Mouse (Mus musculus): ENCODE measurements around the gene Rcsd1. TPM values are rescaled to one million over a fixed set of nuclear protein-coding genes. Genes with fewer than 3 reads are reported as not detected.

The Rcsd1 gene
- polyA plus RNA-seq, 1 experiment from 2014 or later = 34.4 TPM

GRCm38 (mm10) chr1:165706492-165706891, 3.1 kb downstream of the Rcsd1 start:
- WGBS (ENCODE audit: missing documents) = 17% methylated on average over 4 of the region's 4 CpGs
- Histone ChIP-seq H3K79me2 (ENCODE audit: inconsistent target) (peaks cover 67% of the 10 kb centered on the region), H3K4me3 (ENCODE audit: inconsistent target) (peak overlapping the region; percentile 71), H3K36me3 (ENCODE audit: inconsistent target) (no peaks in the 10 kb centered on the region), H3K27ac (peak overlapping the region; percentile 79)

- peak overlapping the region; percentile 79 for H3K27ac ChIP-seq
- peaks cover 73% of the 10 kb centered on the region for H3K79me2 ChIP-seq (ENCODE audit: inconsistent target)
- WGBS (ENCODE audit: missing documents) = 26% methylated on average over 6 of the region's 7 CpGs
- H3K4me3 ChIP-seq (ENCODE audit: inconsistent target) = peak overlapping the region; percentile 71
- no peaks in the 10 kb centered on the region for H3K36me3 ChIP-seq (ENCODE audit: inconsistent target)
Observed at GRCm38 (mm10) chr1:165705868-165706348, 3.6 kb downstream of the Rcsd1 start.

GRCm38 (mm10) chr1:165705368-165705767, 4.2 kb downstream of the Rcsd1 start:
- 34% methylated on average over 6 of the region's 6 CpGs for WGBS (ENCODE audit: missing documents)
- H3K36me3 ChIP-seq (ENCODE audit: inconsistent target) = no peaks in the 10 kb centered on the region
- H3K4me3 ChIP-seq (ENCODE audit: inconsistent target) = no peak overlapping the region
- H3K27ac ChIP-seq = peak overlapping the region; percentile 79
- H3K79me2 ChIP-seq (ENCODE audit: inconsistent target) = peaks cover 78% of the 10 kb centered on the region

DNA sequence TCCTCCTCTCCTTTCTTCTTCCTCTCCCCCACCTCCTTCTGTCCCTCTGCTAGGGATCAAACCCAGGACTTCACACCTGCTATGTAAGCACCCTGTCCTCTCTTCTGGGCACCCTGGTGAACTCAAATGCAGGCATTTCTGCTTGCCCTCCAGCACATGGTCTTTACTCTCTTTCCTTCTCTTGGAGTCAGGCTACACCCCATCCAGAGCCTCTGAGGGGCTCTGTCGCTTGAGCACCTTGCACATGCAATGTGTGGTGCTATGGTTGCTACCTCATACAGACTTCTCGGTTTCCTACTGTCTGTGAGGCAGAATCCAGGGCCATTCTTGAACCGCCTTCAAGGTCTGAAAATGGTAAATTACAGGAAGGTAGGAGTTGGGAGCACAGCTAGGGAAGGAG, 4.7 kb downstream of the Rcsd1 start:
- Histone ChIP-seq H3K36me3 (ENCODE audit: inconsistent target) (no peaks in the 10 kb centered on the region), H3K27ac (peak overlapping the region; percentile 79; the same call in 1 of the 2 replicates), H3K79me2 (ENCODE audit: inconsistent target) (peaks cover 83% of the 10 kb centered on the region), H3K4me3 (ENCODE audit: inconsistent target) (no peak overlapping the region)
- WGBS (ENCODE audit: missing documents) = 69% methylated on average over 3 of the region's 3 CpGs

- WGBS (ENCODE audit: missing documents) = 66% methylated on average over 19 of the region's 19 CpGs
- Histone ChIP-seq H3K36me3 (ENCODE audit: inconsistent target) (no peaks in the 10 kb centered on the region), H3K79me2 (ENCODE audit: inconsistent target) (peaks cover 97% of the 10 kb centered on the region), H3K27ac (no peak overlapping the region), H3K4me3 (ENCODE audit: inconsistent target) (no peak overlapping the region)
Observed at GRCm38 (mm10) chr1:165702221-165703031, 7.1 kb downstream of the Rcsd1 start.

DNA sequence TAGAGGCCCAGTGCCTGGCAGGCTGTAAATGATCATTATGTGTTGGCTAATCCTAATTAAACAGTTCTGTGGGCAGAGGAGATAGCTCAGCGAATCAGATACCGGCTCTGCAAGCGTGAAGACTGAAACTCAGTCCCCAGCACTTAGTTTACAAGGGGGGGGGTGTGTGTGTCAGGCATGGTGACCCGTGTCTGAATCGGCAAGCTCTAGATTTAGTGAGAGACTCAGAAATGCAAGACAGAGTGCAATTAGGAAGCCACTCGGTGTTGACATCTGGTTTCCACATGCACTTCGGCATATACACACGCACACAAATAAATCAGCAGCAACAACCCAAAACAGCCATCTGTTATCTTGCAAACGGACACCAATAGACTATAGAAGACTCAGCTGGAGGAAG, 8.0 kb downstream of the Rcsd1 start:
- Histone ChIP-seq H3K79me2 (ENCODE audit: inconsistent target) (peaks cover 95% of the 10 kb centered on the region), H3K36me3 (ENCODE audit: inconsistent target) (no peaks in the 10 kb centered on the region), H3K4me3 (ENCODE audit: inconsistent target) (no peak overlapping the region), H3K27ac (peak overlapping the region; percentile 73; the same call in 1 of the 2 replicates)
- WGBS (ENCODE audit: missing documents) = 55% methylated on average over 9 of the region's 9 CpGs

DNA sequence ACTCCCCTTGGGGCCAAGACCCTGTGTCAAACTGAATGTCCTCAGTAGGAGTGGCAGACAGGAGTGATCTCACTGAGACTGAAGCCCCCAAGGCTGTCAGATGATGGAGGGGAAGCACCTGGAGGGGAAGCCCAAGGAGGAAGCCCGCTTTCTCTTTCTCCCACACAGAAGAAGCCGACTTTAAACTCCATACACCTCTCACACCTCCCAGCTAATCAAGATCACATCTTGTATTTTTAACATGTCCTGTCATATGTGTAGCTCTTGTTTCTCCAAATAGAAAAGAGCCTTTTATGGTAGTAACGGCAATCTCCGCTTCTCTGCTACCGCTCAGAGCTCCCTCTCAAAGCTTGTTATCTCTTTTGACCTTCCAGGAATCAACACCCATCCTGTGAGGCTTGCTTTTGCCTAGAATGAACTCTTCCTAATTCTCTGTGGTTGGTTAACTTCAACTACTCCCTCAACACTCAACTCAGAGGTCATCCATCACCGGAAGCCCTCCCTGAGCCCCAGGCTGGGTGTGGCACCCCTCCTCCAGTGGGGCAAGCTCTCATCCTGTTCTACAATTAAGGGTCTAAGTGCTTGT, 8.5 kb downstream of the Rcsd1 start:
- peaks cover 95% of the 10 kb centered on the region for H3K79me2 ChIP-seq (ENCODE audit: inconsistent target)
- no peak overlapping the region for H3K4me3 ChIP-seq (ENCODE audit: inconsistent target)
- peak overlapping the region; percentile 73 for H3K27ac ChIP-seq
- H3K36me3 ChIP-seq (ENCODE audit: inconsistent target) = no peaks in the 10 kb centered on the region
- 31% methylated on average over 6 of the region's 6 CpGs for WGBS (ENCODE audit: missing documents)

GRCm38 (mm10) chr1:165700376-165700815, 9.2 kb downstream of the Rcsd1 start:
- 10% methylated on average over 7 of the region's 7 CpGs for WGBS (ENCODE audit: missing documents)
- Histone ChIP-seq H3K4me3 (ENCODE audit: inconsistent target) (no peak overlapping the region), H3K79me2 (ENCODE audit: inconsistent target) (peaks cover 95% of the 10 kb centered on the region), H3K27ac (peak overlapping the region; percentile 73), H3K36me3 (ENCODE audit: inconsistent target) (no peaks in the 10 kb centered on the region)

- 23% methylated on average over 8 of the region's 8 CpGs for WGBS (ENCODE audit: missing documents)
- H3K79me2 ChIP-seq (ENCODE audit: inconsistent target) = peaks cover 84% of the 10 kb centered on the region
- peak overlapping the region; percentile 66 for H3K27ac ChIP-seq
- no peak overlapping the region for H3K4me3 ChIP-seq (ENCODE audit: inconsistent target)
- H3K36me3 ChIP-seq (ENCODE audit: inconsistent target) = no peaks in the 10 kb centered on the region
Observed at GRCm38 (mm10) chr1:165697701-165698100, 11.9 kb downstream of the Rcsd1 start.

DNA sequence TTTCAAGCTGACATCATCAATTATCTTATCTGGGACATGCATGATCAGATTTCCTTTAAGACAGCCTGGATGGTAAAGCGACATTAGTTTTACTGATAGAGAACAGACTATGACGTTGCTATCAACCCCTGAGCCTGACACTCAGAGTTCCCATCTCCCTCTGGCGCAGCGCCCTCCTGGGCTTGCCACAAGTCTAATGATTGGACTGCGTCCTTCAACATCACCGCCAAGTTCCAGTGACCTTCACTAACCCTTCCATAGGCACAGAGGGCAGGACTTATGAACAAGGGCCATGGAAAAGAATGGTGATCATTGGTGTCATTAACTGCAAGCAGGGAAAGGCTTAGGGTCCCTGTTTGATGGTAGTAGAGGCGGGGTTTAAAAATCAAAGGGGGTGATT, 12.7 kb downstream of the Rcsd1 start:
- no peaks in the 10 kb centered on the region for H3K36me3 ChIP-seq (ENCODE audit: inconsistent target)
- H3K27ac ChIP-seq = no peak overlapping the region
- H3K4me3 ChIP-seq (ENCODE audit: inconsistent target) = no peak overlapping the region
- 89% methylated on average over 6 of the region's 7 CpGs for WGBS (ENCODE audit: missing documents)
- H3K79me2 ChIP-seq (ENCODE audit: inconsistent target) = peaks cover 84% of the 10 kb centered on the region

- WGBS (ENCODE audit: missing documents) = 80% methylated on average over 5 of the region's 5 CpGs
- Histone ChIP-seq H3K36me3 (ENCODE audit: inconsistent target) (no peaks in the 10 kb centered on the region), H3K27ac (no peak overlapping the region), H3K4me3 (ENCODE audit: inconsistent target) (no peak overlapping the region), H3K79me2 (ENCODE audit: inconsistent target) (peaks cover 84% of the 10 kb centered on the region)
Observed at GRCm38 (mm10) chr1:165696040-165696439, 13.5 kb downstream of the Rcsd1 start.

DNA sequence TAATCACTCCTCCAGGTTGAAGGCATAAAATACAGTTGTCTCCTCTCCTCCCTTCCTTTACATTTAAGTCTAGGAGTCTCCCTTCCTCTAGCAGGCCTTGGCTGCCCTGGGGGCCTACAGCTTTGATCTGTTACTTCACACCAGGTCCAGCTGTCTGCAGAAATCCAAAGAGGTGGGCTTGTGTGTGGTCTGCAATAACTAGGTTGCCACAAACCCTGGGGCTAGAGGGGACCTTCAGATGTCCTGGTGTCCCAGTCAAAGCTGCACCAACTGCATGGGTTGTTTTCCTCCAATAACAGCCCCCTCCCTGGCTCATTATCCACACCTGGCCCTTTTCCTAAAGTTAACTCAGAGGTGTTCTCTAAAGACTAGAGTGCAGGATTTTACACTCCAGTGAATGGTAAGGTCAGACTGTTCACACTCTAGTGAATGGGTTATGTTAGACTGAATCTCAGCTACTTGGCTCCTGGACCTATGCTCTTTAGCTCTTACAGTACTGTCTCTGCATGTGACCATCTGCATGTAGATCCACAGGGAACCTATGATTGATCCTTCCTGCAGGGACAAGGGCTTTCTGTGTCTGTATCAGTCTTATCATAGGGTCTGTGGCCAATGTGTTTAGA, 14.1 kb downstream of the Rcsd1 start:
- H3K4me3 ChIP-seq (ENCODE audit: inconsistent target) = no peak overlapping the region
- H3K36me3 ChIP-seq (ENCODE audit: inconsistent target) = no peaks in the 10 kb centered on the region
- H3K79me2 ChIP-seq (ENCODE audit: inconsistent target) = peaks cover 84% of the 10 kb centered on the region
- no peak overlapping the region for H3K27ac ChIP-seq

DNA sequence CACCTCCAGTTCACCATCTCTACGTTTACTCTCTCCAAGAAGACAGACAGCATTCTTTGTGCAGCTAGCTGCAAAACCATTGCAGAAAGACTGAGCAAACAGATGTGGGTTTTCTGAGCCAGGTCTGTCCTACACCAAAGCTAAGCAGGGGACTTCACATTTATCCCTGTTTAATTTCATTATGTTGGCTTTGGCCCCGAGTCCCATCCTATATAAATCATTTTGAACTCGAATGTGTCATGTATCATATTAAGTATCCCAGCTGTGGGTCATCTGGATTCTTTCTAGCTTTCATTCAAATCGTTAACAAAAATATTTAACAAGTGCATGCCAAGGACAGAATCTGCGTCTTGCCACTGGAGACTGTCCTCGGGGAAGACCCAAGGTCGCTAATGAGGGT, 15.7 kb downstream of the Rcsd1 start:
- H3K79me2 ChIP-seq (ENCODE audit: inconsistent target) = peaks cover 84% of the 10 kb centered on the region
- no peak overlapping the region for H3K4me3 ChIP-seq (ENCODE audit: inconsistent target)
- H3K27ac ChIP-seq = no peak overlapping the region
- WGBS (ENCODE audit: missing documents) = 78% methylated on average over 7 of the region's 7 CpGs
- H3K36me3 ChIP-seq (ENCODE audit: inconsistent target) = no peaks in the 10 kb centered on the region

DNA sequence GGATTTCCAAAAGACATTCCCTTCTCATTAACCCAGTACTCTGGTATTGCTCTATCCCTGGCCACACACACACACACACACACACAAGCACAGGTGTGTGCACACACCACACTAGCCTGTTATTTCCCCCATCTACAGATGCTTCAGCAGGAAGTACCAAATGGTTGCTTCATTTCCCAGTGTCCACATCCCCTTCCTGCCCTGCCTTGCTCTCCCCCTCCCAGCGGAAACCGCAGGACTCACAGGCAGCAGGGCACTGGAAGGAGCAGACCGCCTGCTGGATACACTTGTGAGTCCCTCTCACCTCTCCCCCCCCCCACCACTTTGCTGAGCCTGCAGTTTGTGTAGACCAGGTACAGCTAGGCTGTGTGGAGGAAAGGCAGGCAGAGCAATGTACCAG, 18.0 kb downstream of the Rcsd1 start:
- WGBS (ENCODE audit: missing documents) = 3% methylated on average over 3 of the region's 3 CpGs
- Histone ChIP-seq H3K79me2 (ENCODE audit: inconsistent target) (peaks cover 89% of the 10 kb centered on the region), H3K27ac (peak overlapping the region; percentile 46), H3K36me3 (ENCODE audit: inconsistent target) (no peaks in the 10 kb centered on the region), H3K4me3 (ENCODE audit: inconsistent target) (no peak overlapping the region)

DNA sequence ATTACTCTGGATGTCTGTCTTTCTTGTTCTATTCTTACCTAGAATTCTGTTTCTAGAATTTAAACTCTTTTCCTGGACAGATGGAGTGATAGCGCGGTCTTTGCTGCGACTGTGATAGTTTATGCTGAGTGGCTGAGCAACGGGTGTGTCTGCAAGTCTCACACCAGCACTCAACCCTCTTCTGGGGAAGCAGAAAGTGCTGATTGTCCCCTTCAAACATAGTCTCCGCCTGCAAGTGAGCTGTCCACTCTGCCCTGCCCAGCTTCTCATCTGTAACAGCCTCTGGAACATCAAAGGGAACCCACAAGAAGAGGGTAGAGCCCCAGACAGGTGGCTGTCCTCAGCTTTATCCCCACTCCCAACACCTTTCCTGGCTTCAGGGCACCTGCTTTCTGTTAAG, 19.7 kb downstream of the Rcsd1 start:
- 66% methylated on average over 5 of the region's 5 CpGs for WGBS (ENCODE audit: missing documents)
- Histone ChIP-seq H3K4me3 (ENCODE audit: inconsistent target) (no peak overlapping the region), H3K79me2 (ENCODE audit: inconsistent target) (peaks cover 89% of the 10 kb centered on the region), H3K27ac (0 out of 2 replicates have a peak overlapping the region, but pooled peaks have one; percentile 15), H3K36me3 (ENCODE audit: inconsistent target) (no peaks in the 10 kb centered on the region)

All from macrophage (primary cell).